Mouse (Mus musculus): Measurements from ENCODE around the gene Cldn1. TPM values are rescaled to one million over a fixed set of nuclear protein-coding genes. Genes with fewer than 3 reads are reported as not detected.

Cldn1 gene
- 2.5 and 3.5 TPM in 2 replicates for polyA plus RNA-seq (2014; fragmentation: Nextera tagmentation; extraction: Ambion mirVana)

- peak within 1 kb of the TSS; percentile 41 for H3K4me3 ChIP-seq (ENCODE audit: low read depth, low read length)
- 2% methylated on average over 33 of the region's 33 CpGs for WGBS
- peak; percentile 81 for ATAC-seq (replicated peaks; ENCODE audit: low FRiP score, low TSS enrichment, low read depth)
Observed at GRCm38 (mm10) chr16:26371325-26372053, at the start of gene Cldn1. Gene Cldn1, minus strand, starts transcription at chr16:26371841.

GRCm38 (mm10) chr16:26418616-26419015, 47.0 kb upstream of the Cldn1 start:
- WGBS: 80% methylated on average over 3 of the region's 3 CpGs
- Histone ChIP-seq H3K9me3 (ENCODE audit: control insufficient read depth, low read length) (no peaks in the 10 kb centered on the region), H3K9ac (ENCODE audit: low read length) (no peak overlapping the region), H3K4me1 (replicated peaks; ENCODE audit: control insufficient read depth, insufficient read depth, low read length) (no peaks in the 10 kb centered on the region), H3K4me3 (ENCODE audit: low read depth, low read length) (no peak overlapping the region), H3K36me3 (ENCODE audit: control insufficient read depth, insufficient read depth, low read length) (no peaks in the 10 kb centered on the region), H3K27ac (ENCODE audit: low read depth) (no peak overlapping the region), H3K4me2 (ENCODE audit: low read length) (no peak overlapping the region), H3K27me3 (replicated peaks; ENCODE audit: control insufficient read depth, insufficient read depth, low read length) (no peaks in the 10 kb centered on the region)
- ATAC-seq (replicated peaks; ENCODE audit: low FRiP score, low TSS enrichment, low read depth) (no peak), DNase-seq (ENCODE audit: low spot score) (no peak)

More at GRCm38 (mm10) chr16:26371325-26372053, at the start of gene Cldn1:
- Histone ChIP-seq H3K4me2 (ENCODE audit: low read length) (peak within 1 kb of the TSS; percentile 61), H3K27ac (ENCODE audit: low read depth) (no peak within 1 kb of the TSS), H3K4me1 (replicated peaks; ENCODE audit: control insufficient read depth, insufficient read depth, low read length) (no peaks in the 10 kb centered on the region), H3K36me3 (ENCODE audit: control insufficient read depth, insufficient read depth, low read length) (no peaks in the 10 kb centered on the region), H3K27me3 (replicated peaks; ENCODE audit: control insufficient read depth, insufficient read depth, low read length) (no peaks in the 10 kb centered on the region), H3K9ac (ENCODE audit: low read length) (no peak within 1 kb of the TSS), H3K9me3 (ENCODE audit: control insufficient read depth, low read length) (no peaks in the 10 kb centered on the region)
- peak; percentile 98 for DNase-seq (ENCODE audit: low spot score)

- WGBS: 38% methylated on average over 1 of the region's 1 CpGs
- H3K4me3 ChIP-seq (ENCODE audit: low read depth, low read length): no peak overlapping the region
- H3K27me3 ChIP-seq (replicated peaks; ENCODE audit: control insufficient read depth, insufficient read depth, low read length): no peaks in the 10 kb centered on the region
- no peaks in the 10 kb centered on the region for H3K4me1 ChIP-seq (replicated peaks; ENCODE audit: control insufficient read depth, insufficient read depth, low read length)
- ATAC-seq (replicated peaks; ENCODE audit: low FRiP score, low TSS enrichment, low read depth) (no peak), DNase-seq (ENCODE audit: low spot score) (no peak)
- no peak overlapping the region for H3K27ac ChIP-seq (ENCODE audit: low read depth)
- no peaks in the 10 kb centered on the region for H3K9me3 ChIP-seq (ENCODE audit: control insufficient read depth, low read length)
- H3K4me2 ChIP-seq (ENCODE audit: low read length): no peak overlapping the region
- no peaks in the 10 kb centered on the region for H3K36me3 ChIP-seq (ENCODE audit: control insufficient read depth, insufficient read depth, low read length)
- no peak overlapping the region for H3K9ac ChIP-seq (ENCODE audit: low read length)
Observed at GRCm38 (mm10) chr16:26404070-26404469, 32.4 kb upstream of the Cldn1 start.

- no peak overlapping the region for H3K9ac ChIP-seq (ENCODE audit: low read length)
- no peak for DNase-seq (ENCODE audit: low spot score)
- H3K27me3 ChIP-seq (replicated peaks; ENCODE audit: control insufficient read depth, insufficient read depth, low read length): no peaks in the 10 kb centered on the region
- H3K4me1 ChIP-seq (replicated peaks; ENCODE audit: control insufficient read depth, insufficient read depth, low read length): no peaks in the 10 kb centered on the region
- H3K4me3 ChIP-seq (ENCODE audit: low read depth, low read length): no peak overlapping the region
- no peak for ATAC-seq (replicated peaks; ENCODE audit: low FRiP score, low TSS enrichment, low read depth)
- WGBS: 39% methylated on average over 3 of the region's 3 CpGs
- H3K36me3 ChIP-seq (ENCODE audit: control insufficient read depth, insufficient read depth, low read length): no peaks in the 10 kb centered on the region
- no peaks in the 10 kb centered on the region for H3K9me3 ChIP-seq (ENCODE audit: control insufficient read depth, low read length)
- H3K4me2 ChIP-seq (ENCODE audit: low read length): no peak overlapping the region
- H3K27ac ChIP-seq (ENCODE audit: low read depth): no peak overlapping the region
Observed at GRCm38 (mm10) chr16:26400971-26401370, 29.3 kb upstream of the Cldn1 start.

- Histone ChIP-seq H3K9ac (ENCODE audit: low read length) (no peak overlapping the region), H3K27me3 (replicated peaks; ENCODE audit: control insufficient read depth, insufficient read depth, low read length) (no peaks in the 10 kb centered on the region), H3K4me1 (replicated peaks; ENCODE audit: control insufficient read depth, insufficient read depth, low read length) (no peaks in the 10 kb centered on the region), H3K27ac (ENCODE audit: low read depth) (no peak overlapping the region), H3K4me3 (ENCODE audit: low read depth, low read length) (no peak overlapping the region), H3K36me3 (ENCODE audit: control insufficient read depth, insufficient read depth, low read length) (no peaks in the 10 kb centered on the region), H3K9me3 (ENCODE audit: control insufficient read depth, low read length) (no peaks in the 10 kb centered on the region), H3K4me2 (ENCODE audit: low read length) (no peak overlapping the region)
- no peak for DNase-seq (ENCODE audit: low spot score)
- WGBS: 76% methylated on average over 4 of the region's 4 CpGs
- ATAC-seq (replicated peaks; ENCODE audit: low FRiP score, low TSS enrichment, low read depth): no peak
Observed at GRCm38 (mm10) chr16:26400549-26400948, 28.9 kb upstream of the Cldn1 start.

- Histone ChIP-seq H3K4me3 (ENCODE audit: low read depth, low read length) (no peak overlapping the region), H3K4me2 (ENCODE audit: low read length) (no peak overlapping the region), H3K36me3 (ENCODE audit: control insufficient read depth, insufficient read depth, low read length) (no peaks in the 10 kb centered on the region), H3K27me3 (replicated peaks; ENCODE audit: control insufficient read depth, insufficient read depth, low read length) (no peaks in the 10 kb centered on the region), H3K9me3 (ENCODE audit: control insufficient read depth, low read length) (no peaks in the 10 kb centered on the region), H3K27ac (ENCODE audit: low read depth) (no peak overlapping the region), H3K9ac (ENCODE audit: low read length) (no peak overlapping the region), H3K4me1 (replicated peaks; ENCODE audit: control insufficient read depth, insufficient read depth, low read length) (no peaks in the 10 kb centered on the region)
- DNase-seq (ENCODE audit: low spot score): no peak
- no peak for ATAC-seq (replicated peaks; ENCODE audit: low FRiP score, low TSS enrichment, low read depth)
- WGBS: 82% methylated on average over 4 of the region's 4 CpGs
Observed at GRCm38 (mm10) chr16:26390936-26391335, 19.3 kb upstream of the Cldn1 start.

- Histone ChIP-seq H3K9ac (ENCODE audit: low read length) (no peak overlapping the region), H3K36me3 (ENCODE audit: control insufficient read depth, insufficient read depth, low read length) (no peaks in the 10 kb centered on the region), H3K4me2 (ENCODE audit: low read length) (no peak overlapping the region), H3K27ac (ENCODE audit: low read depth) (no peak overlapping the region), H3K9me3 (ENCODE audit: control insufficient read depth, low read length) (no peaks in the 10 kb centered on the region), H3K4me3 (ENCODE audit: low read depth, low read length) (no peak overlapping the region), H3K27me3 (replicated peaks; ENCODE audit: control insufficient read depth, insufficient read depth, low read length) (no peaks in the 10 kb centered on the region), H3K4me1 (replicated peaks; ENCODE audit: control insufficient read depth, insufficient read depth, low read length) (no peaks in the 10 kb centered on the region)
- ATAC-seq (replicated peaks; ENCODE audit: low FRiP score, low TSS enrichment, low read depth) (no peak), DNase-seq (ENCODE audit: low spot score) (no peak)
- WGBS: 77% methylated on average over 2 of the region's 2 CpGs
Observed at GRCm38 (mm10) chr16:26386159-26386558, 14.5 kb upstream of the Cldn1 start.

GRCm38 (mm10) chr16:26384112-26384649, 12.5 kb upstream of the Cldn1 start:
- ATAC-seq (replicated peaks; ENCODE audit: low FRiP score, low TSS enrichment, low read depth): no peak
- no peaks in the 10 kb centered on the region for H3K9me3 ChIP-seq (ENCODE audit: control insufficient read depth, low read length)
- H3K9ac ChIP-seq (ENCODE audit: low read length): no peak overlapping the region

GRCm38 (mm10) chr16:26377170-26377569, 5.5 kb upstream of the Cldn1 start:
- Histone ChIP-seq H3K9me3 (ENCODE audit: control insufficient read depth, low read length) (no peaks in the 10 kb centered on the region), H3K4me1 (replicated peaks; ENCODE audit: control insufficient read depth, insufficient read depth, low read length) (no peaks in the 10 kb centered on the region), H3K4me3 (ENCODE audit: low read depth, low read length) (no peak overlapping the region), H3K9ac (ENCODE audit: low read length) (no peak overlapping the region), H3K4me2 (ENCODE audit: low read length) (no peak overlapping the region), H3K36me3 (ENCODE audit: control insufficient read depth, insufficient read depth, low read length) (no peaks in the 10 kb centered on the region), H3K27ac (ENCODE audit: low read depth) (no peak overlapping the region), H3K27me3 (replicated peaks; ENCODE audit: control insufficient read depth, insufficient read depth, low read length) (no peaks in the 10 kb centered on the region)
- WGBS: 58% methylated on average over 5 of the region's 5 CpGs
- DNase-seq (ENCODE audit: low spot score) (no peak), ATAC-seq (replicated peaks; ENCODE audit: low FRiP score, low TSS enrichment, low read depth) (no peak)

More at GRCm38 (mm10) chr16:26384112-26384649, 12.5 kb upstream of the Cldn1 start:
- no peak overlapping the region for H3K4me2 ChIP-seq (ENCODE audit: low read length)
- DNase-seq (ENCODE audit: low spot score): no peak
- no peaks in the 10 kb centered on the region for H3K36me3 ChIP-seq (ENCODE audit: control insufficient read depth, insufficient read depth, low read length)
- H3K27me3 ChIP-seq (replicated peaks; ENCODE audit: control insufficient read depth, insufficient read depth, low read length): no peaks in the 10 kb centered on the region
- no peaks in the 10 kb centered on the region for H3K4me1 ChIP-seq (replicated peaks; ENCODE audit: control insufficient read depth, insufficient read depth, low read length)
- no peak overlapping the region for H3K4me3 ChIP-seq (ENCODE audit: low read depth, low read length)
- WGBS: 65% methylated on average over 5 of the region's 5 CpGs
- H3K27ac ChIP-seq (ENCODE audit: low read depth): no peak overlapping the region
